Mouse (Mus musculus) spleen, adult 2 months (tissue): Measurements from ENCODE around the gene Sdhb.

ENCODE experiments used
- CTCF ChIP-seq: fragments of 200-500 bp; IDR thresholded peaks from 2 replicates; pipeline ENCODE4 v1.5.1; 2011; ENCODE audit warnings: mild to moderate bottlenecking, inconsistent platforms; ENCODE audit not compliant: insufficient read depth, insufficient read length, insufficient replicate concordance; ENCODE audit errors: extremely low read depth
- POLR2A ChIP-seq: fragments of 200-500 bp; IDR thresholded peaks from 2 replicates; pipeline ENCODE4 v1.6.1; 2011; ENCODE audit warnings: low read depth, low read length, inconsistent platforms

GRCm38 (mm10) chr4:141008028-141008427 lies 47.0 kb downstream of the Sdhb start:
- no peak for TF ChIP-seq POLR2A
- TF ChIP-seq CTCF = no peak
